Mouse (Mus musculus): Measurements from ENCODE around the gene Dhx15.

The Dhx15 gene

DNA sequence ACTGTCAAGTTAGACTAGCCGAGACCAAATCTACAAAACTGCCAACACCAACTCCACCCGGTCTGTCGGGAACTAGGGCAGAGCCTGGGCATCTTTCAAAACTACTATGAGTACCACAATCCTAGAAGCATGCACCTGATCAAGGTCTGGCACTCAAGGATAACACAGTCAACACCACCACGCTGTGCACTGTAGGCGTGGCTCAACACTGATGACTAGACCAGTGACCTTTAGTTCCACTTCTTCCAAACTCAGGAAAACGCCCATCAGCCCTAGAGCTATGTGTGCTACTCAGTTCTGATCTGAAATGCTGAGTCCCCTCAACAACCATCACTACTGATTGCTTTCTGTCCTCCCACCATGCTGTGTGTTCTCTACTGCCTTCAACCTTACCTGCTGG is 44.6 kb downstream of the Dhx15 start:
- no peak for DNase-seq (ENCODE audit: low read depth, low spot score)

DNA sequence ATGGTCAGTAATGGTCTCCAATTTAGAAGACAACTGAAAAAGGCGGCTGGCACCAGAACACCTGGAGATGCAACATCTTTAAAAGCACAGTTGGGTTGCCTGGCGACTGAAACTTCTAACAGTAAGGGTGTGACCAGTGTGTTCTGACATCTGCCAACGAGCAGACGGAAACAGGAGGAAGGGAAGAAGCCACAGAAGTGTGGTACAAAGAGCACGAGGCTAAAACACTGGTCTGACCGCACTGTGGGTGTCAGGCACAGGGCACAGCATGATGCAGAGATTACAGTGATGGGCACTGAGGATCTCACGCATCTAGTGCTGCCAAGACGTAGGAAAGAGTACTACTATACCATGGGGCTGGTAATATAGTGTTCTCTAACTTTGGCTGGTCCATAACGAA is 48.4 kb downstream of the Dhx15 start:
- no peak for DNase-seq (ENCODE audit: low read depth, low spot score)

DNA sequence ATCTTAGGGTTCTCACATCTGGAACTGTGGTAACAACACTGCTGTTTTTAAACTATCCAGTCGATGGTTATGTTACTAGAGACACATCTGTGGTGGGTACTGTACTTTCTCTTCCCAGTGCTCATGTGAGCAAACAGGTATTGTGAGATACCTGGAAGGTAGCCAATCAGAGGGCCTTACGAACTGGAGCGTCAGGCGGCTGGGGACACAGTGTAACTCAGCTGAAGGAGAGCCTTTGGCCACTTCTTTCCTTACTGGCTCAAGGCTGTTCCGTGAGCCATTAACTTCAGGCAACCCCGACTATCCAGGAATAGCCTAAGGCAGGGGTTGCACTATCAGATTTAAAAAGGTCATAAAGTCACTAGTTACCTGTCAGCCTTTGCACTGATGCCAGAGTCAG is 51.5 kb downstream of the Dhx15 start:
- no peak for DNase-seq (ENCODE audit: low read depth, low spot score)

GRCm38 (mm10) chr5:52138134-52138533 is 52.2 kb downstream of the Dhx15 start:
- no peak for DNase-seq (ENCODE audit: low read depth, low spot score)

DNA sequence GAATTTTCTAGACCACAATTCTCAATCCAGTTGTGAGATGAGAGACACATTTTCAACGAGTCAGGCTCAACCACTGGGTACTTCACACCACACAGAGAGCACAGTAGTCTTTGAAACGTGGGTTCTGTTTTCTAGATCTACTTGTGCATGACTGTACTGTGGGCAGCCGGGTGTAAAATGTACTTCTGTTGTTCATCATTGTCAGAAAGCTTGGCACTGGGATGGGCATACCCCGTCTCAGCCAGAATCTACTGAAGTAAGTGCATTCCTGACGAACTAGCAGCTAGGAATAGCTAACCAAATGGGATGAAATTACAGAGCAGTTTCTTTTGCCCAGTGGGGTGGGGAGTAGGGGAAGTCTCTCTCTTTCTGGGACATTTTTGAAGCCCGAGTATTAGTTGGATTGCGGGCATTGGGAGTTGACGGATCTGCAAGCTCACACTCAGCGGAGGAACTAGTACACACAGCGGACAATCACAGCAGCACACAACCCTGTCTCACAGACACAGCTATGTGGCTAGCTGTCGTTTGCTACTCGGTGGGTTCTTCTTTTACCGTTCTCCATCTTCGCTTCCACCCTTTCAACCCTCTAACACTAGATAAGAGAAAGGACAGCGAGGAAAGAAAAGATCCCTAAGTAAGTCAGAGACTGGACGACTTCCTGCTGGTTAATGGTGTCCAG is 54.7 kb downstream of the Dhx15 start:
- DNase-seq (ENCODE audit: low read depth, low spot score): no peak

- DNase-seq (ENCODE audit: low read depth, low spot score): no peak
Measured at GRCm38 (mm10) chr5:52132840-52133239, 57.5 kb downstream of the Dhx15 start.

DNA sequence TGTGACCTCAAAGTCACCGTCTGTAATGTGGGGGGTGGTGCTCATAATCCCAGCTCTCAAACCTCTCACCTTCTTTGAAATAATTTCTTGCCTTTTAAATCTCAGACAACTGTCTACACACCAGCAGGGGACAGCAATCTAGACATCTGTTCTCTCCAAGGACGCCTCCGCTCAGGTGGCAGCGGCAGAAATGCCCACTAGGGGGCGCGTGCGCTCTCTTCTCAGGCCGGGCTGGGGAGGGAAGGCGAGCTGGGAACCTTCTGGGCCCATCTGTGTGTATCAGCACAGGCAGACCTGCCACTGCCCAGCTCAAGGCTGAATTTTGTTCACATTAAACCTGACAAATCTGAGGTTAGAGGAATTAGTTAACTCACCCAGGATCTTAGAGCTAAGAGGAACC is 58.2 kb downstream of the Dhx15 start:
- peak; percentile 61 for DNase-seq (ENCODE audit: low read depth, low spot score)

GRCm38 (mm10) chr5:52131389-52131788 is 58.9 kb downstream of the Dhx15 start:
- DNase-seq (ENCODE audit: low read depth, low spot score): no peak

- no peak for DNase-seq (ENCODE audit: low read depth, low spot score)
Measured at GRCm38 (mm10) chr5:52130496-52130895, 59.8 kb downstream of the Dhx15 start.

DNA sequence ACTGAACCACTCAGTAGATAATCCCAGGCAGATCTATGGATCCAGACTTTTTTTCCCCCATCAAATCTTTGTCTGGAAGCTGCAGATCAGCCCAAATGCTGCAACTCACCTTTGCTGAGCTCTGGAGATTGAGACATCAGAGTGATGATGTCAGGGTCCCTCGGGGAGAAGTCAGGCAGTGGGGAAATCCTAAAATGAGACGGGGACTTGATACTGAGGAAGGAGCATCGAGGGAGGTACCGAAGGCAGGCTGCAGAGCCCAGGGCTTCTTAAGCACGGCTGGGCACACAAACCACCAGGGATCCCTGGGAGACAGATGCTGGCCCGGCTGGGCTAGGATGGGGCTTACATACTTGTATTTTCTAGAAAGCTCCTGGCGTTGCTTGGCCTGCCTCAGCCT is 64.1 kb downstream of the Dhx15 start:
- no peak for DNase-seq (ENCODE audit: low read depth, low spot score)

DNA sequence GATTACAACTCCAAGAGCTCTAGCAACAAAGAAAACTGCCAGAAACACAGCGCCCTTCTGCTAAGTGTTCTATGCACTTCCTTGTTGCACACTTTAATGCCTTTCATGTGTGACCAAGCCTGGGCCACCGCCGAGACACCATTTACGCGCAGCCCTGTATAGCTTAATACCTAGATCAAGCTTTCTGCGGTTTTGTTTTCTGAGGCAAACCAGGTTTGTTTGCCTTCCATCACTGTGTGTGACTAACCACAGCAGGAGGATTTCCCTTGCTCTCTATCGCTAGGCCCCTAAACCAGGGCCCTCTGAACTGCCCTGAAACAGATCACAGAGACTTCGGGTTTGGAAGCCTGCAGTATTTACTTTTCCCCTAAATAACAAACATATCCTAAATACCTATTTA is 64.5 kb downstream of the Dhx15 start:
- DNase-seq (ENCODE audit: low read depth, low spot score): no peak

GRCm38 (mm10) chr5:52122146-52122545 is 68.2 kb downstream of the Dhx15 start:
- no peak for DNase-seq (ENCODE audit: low read depth, low spot score)

- DNase-seq (ENCODE audit: low read depth, low spot score): no peak
Measured at GRCm38 (mm10) chr5:52119822-52120221, 70.5 kb downstream of the Dhx15 start.

GRCm38 (mm10) chr5:52119192-52119591 is 71.1 kb downstream of the Dhx15 start:
- DNase-seq (ENCODE audit: low read depth, low spot score): no peak

- DNase-seq (ENCODE audit: low read depth, low spot score): no peak
Measured at GRCm38 (mm10) chr5:52117829-52118228, 72.5 kb downstream of the Dhx15 start.

GRCm38 (mm10) chr5:52116404-52116803 is 73.9 kb downstream of the Dhx15 start:
- DNase-seq (ENCODE audit: low read depth, low spot score): peak; percentile 13

DNA sequence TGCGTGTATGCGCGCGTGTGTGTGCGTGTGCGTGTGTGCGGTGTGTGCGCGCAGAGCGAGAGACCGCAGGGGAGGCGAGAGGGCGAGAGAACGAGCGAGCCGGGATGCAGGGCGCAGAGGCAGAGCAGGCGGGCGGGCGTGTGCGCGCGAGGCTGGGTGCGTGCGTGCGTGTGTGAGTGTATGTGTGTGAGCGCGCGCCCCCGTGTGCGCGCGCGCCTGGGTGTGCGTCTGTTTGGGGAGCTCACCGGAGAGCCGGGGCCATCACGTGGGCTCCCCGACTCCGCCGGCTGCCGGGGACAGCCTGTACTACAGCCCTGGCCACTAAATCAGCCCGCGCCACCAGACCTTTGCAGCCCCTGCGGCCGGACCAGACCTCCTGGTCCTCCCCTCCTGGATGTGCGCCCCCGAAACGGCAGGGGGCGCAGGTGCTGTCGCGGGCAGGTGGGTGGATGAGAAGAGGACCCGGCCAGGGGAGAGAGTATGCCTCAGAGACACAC is 74.4 kb downstream of the Dhx15 start:
- DNase-seq (ENCODE audit: low read depth, low spot score): peak; percentile 91

GRCm38 (mm10) chr5:52114751-52115451 is 75.4 kb downstream of the Dhx15 start:
- peak; percentile 20 for DNase-seq (ENCODE audit: low read depth, low spot score)

DNA sequence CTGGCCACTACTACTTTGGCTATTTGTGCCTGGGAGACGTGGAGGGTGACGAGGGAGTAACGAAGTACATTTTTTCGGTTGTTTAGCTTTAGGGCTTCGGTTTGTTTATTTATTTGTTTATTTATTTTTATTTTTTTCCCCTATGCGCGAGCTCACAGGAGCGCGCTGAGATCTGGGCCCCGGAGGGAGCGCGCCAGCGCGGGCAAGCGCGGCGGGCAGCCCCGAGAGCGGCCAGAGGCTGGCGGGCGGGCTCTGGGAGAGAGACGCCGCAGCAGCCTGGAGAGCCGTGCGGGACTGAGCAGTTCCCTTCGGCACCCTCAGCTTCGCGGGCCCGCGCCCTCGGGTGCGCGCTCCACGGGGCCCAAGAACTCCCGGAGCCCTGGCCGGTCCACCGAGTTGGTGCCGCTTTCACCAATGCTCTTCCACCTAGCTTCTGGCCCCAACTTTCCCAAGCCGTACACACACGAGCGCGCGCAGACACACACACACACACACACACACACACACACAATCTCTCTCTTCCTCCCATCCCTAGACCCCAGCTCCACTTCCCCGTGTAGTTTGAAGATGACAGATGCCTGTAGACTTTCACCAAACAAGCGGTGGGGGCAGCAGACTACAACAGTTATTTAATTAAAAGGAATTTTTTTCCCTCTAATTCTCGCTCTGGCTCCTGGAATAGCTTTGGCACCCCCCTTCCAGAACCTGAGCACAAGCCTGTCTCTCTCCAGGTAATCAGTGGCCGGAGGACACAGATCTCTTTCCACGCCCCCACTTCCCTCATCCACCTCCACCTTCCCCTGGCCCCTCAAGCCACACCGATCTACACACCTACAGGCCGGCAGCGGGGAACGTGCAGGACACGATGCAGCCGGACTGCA is 76.2 kb downstream of the Dhx15 start:
- peak; percentile 18 for DNase-seq (ENCODE audit: low read depth, low spot score)

- DNase-seq (ENCODE audit: low read depth, low spot score): peak; percentile 44
Measured at GRCm38 (mm10) chr5:52112953-52113841, 77.1 kb downstream of the Dhx15 start.

- DNase-seq (ENCODE audit: low read depth, low spot score): peak; percentile 44
Measured at GRCm38 (mm10) chr5:52112191-52112760, 78.0 kb downstream of the Dhx15 start.
